Mouse (Mus musculus): ENCODE data around the gene Lpp. TPM values are rescaled to one million over a fixed set of nuclear protein-coding genes. Genes with fewer than 3 reads are reported as not detected.

Gene Lpp
- polyA plus RNA-seq, 1 experiment from 2014 or later, result 11.9 TPM

DNA sequence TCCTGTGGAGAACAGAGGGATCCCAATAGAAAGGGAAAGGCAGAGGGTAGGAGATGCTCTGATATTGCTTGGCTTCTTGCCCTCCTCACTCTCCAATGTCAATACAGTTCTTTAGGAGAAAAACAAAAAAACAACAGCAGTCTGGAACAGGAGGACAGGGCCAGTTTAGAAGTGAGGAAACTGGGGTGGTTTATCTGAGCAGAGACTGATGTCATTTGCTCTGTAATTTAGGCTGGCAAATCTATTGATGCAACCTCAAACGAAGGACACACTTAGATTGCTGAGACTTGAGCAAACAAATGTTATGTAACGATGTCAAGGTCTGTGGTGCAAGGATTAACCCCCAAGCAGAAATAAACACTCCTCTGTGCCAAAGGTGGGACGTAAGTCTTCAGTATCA, 123.7 kb downstream of the Lpp start:
- no peak overlapping the region for H3K4me3 ChIP-seq
- H3K4me2 ChIP-seq, result no peak overlapping the region
- H3K9me3 ChIP-seq, result no peaks in the 10 kb centered on the region
- no peak overlapping the region for H3K9ac ChIP-seq
- H3K4me1 ChIP-seq (replicated peaks), result no peaks in the 10 kb centered on the region; the same call in 1 of the 2 replicates
- no peak for ATAC-seq (ENCODE audit: low FRiP score)
- no peaks in the 10 kb centered on the region for H3K36me3 ChIP-seq
- 85% methylated on average over 3 of the region's 3 CpGs for WGBS
- no peaks in the 10 kb centered on the region for H3K27me3 ChIP-seq
- H3K27ac ChIP-seq, result no peak overlapping the region

GRCm38 (mm10) chr16:24517501-24518042, 124.3 kb downstream of the Lpp start:
- H3K27ac ChIP-seq, result no peak overlapping the region
- WGBS, result 73% methylated on average over 9 of the region's 9 CpGs
- no peaks in the 10 kb centered on the region for H3K9me3 ChIP-seq
- H3K4me2 ChIP-seq, result no peak overlapping the region
- H3K9ac ChIP-seq, result no peak overlapping the region
- H3K36me3 ChIP-seq, result no peaks in the 10 kb centered on the region
- H3K4me1 ChIP-seq (replicated peaks), result no peaks in the 10 kb centered on the region; the same call in 1 of the 2 replicates
- no peaks in the 10 kb centered on the region for H3K27me3 ChIP-seq
- ATAC-seq (ENCODE audit: low FRiP score), result no peak
- no peak overlapping the region for H3K4me3 ChIP-seq

GRCm38 (mm10) chr16:24518785-24519184, 125.5 kb downstream of the Lpp start:
- ATAC-seq (ENCODE audit: low FRiP score), result no peak
- Histone ChIP-seq H3K27ac (no peak overlapping the region), H3K36me3 (no peaks in the 10 kb centered on the region), H3K9me3 (no peaks in the 10 kb centered on the region), H3K9ac (no peak overlapping the region), H3K27me3 (no peaks in the 10 kb centered on the region), H3K4me3 (no peak overlapping the region), H3K4me1 (replicated peaks) (no peaks in the 10 kb centered on the region; the same call in 1 of the 2 replicates), H3K4me2 (no peak overlapping the region)
- 81% methylated on average over 7 of the region's 7 CpGs for WGBS

- Histone ChIP-seq H3K4me3 (no peak overlapping the region), H3K9me3 (no peaks in the 10 kb centered on the region), H3K36me3 (no peaks in the 10 kb centered on the region), H3K27me3 (no peaks in the 10 kb centered on the region), H3K9ac (no peak overlapping the region), H3K4me1 (replicated peaks) (no peaks in the 10 kb centered on the region), H3K4me2 (no peak overlapping the region), H3K27ac (no peak overlapping the region)
- no peak for ATAC-seq (ENCODE audit: low FRiP score)
- 89% methylated on average over 7 of the region's 7 CpGs for WGBS
Observed at GRCm38 (mm10) chr16:24527219-24527618, 133.9 kb downstream of the Lpp start.

GRCm38 (mm10) chr16:24531681-24532080, 138.4 kb downstream of the Lpp start:
- WGBS, result 88% methylated on average over 2 of the region's 2 CpGs
- no peaks in the 10 kb centered on the region for H3K27me3 ChIP-seq
- H3K36me3 ChIP-seq, result no peaks in the 10 kb centered on the region

GRCm38 (mm10) chr16:24535221-24535620, 141.9 kb downstream of the Lpp start:
- H3K9ac ChIP-seq, result no peak overlapping the region
- no peak overlapping the region for H3K4me2 ChIP-seq
- no peaks in the 10 kb centered on the region for H3K27me3 ChIP-seq
- ATAC-seq (ENCODE audit: low FRiP score), result no peak
- no peak overlapping the region for H3K27ac ChIP-seq
- H3K4me3 ChIP-seq, result no peak overlapping the region
- 89% methylated on average over 6 of the region's 6 CpGs for WGBS
- no peaks in the 10 kb centered on the region for H3K36me3 ChIP-seq
- H3K4me1 ChIP-seq (replicated peaks), result no peaks in the 10 kb centered on the region
- H3K9me3 ChIP-seq, result no peaks in the 10 kb centered on the region

More at GRCm38 (mm10) chr16:24531681-24532080, 138.4 kb downstream of the Lpp start:
- no peak for ATAC-seq (ENCODE audit: low FRiP score)
- H3K9me3 ChIP-seq, result no peaks in the 10 kb centered on the region
- no peak overlapping the region for H3K4me2 ChIP-seq
- H3K4me3 ChIP-seq, result no peak overlapping the region
- H3K27ac ChIP-seq, result no peak overlapping the region
- no peaks in the 10 kb centered on the region for H3K4me1 ChIP-seq (replicated peaks)
- H3K9ac ChIP-seq, result no peak overlapping the region

DNA sequence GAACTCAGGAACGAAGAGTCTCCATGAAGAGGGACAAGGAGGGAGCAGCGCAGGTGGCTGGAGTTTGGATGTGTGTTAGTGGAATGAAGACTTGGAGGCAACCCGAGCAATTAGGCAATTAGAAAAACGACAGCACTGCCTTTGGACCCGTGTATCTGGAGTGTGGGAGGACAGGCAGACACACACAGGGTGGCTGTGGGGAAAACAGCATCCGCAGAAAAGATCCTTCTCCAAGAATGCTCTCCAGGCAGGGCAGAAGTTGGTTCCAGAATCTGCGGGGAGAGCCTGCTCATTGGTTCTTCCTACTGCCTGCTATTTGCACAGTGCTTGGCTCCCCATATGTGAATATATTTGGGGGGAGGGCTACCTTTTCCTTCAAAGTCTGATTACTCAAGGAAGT, 143.0 kb downstream of the Lpp start:
- no peaks in the 10 kb centered on the region for H3K27me3 ChIP-seq
- H3K9ac ChIP-seq, result no peak overlapping the region
- no peak for ATAC-seq (ENCODE audit: low FRiP score)
- no peaks in the 10 kb centered on the region for H3K4me1 ChIP-seq (replicated peaks)
- no peaks in the 10 kb centered on the region for H3K9me3 ChIP-seq
- no peak overlapping the region for H3K27ac ChIP-seq
- no peak overlapping the region for H3K4me3 ChIP-seq
- no peaks in the 10 kb centered on the region for H3K36me3 ChIP-seq
- no peak overlapping the region for H3K4me2 ChIP-seq
- WGBS, result 84% methylated on average over 7 of the region's 7 CpGs

GRCm38 (mm10) chr16:24539003-24539402, 145.7 kb downstream of the Lpp start:
- Histone ChIP-seq H3K27ac (no peak overlapping the region), H3K4me2 (no peak overlapping the region), H3K9ac (no peak overlapping the region), H3K4me3 (no peak overlapping the region), H3K27me3 (no peaks in the 10 kb centered on the region), H3K4me1 (replicated peaks) (no peaks in the 10 kb centered on the region), H3K9me3 (no peaks in the 10 kb centered on the region), H3K36me3 (no peaks in the 10 kb centered on the region)
- no peak for ATAC-seq (ENCODE audit: low FRiP score)
- WGBS, result 89% methylated on average over 4 of the region's 4 CpGs

GRCm38 (mm10) chr16:24542864-24543263, 149.6 kb downstream of the Lpp start:
- H3K27ac ChIP-seq, result no peak overlapping the region
- H3K9me3 ChIP-seq, result no peaks in the 10 kb centered on the region
- ATAC-seq (ENCODE audit: low FRiP score), result no peak
- no peaks in the 10 kb centered on the region for H3K36me3 ChIP-seq
- H3K4me2 ChIP-seq, result no peak overlapping the region
- 85% methylated on average over 7 of the region's 7 CpGs for WGBS
- no peaks in the 10 kb centered on the region for H3K27me3 ChIP-seq
- no peak overlapping the region for H3K4me3 ChIP-seq
- no peaks in the 10 kb centered on the region for H3K4me1 ChIP-seq (replicated peaks)
- no peak overlapping the region for H3K9ac ChIP-seq

DNA sequence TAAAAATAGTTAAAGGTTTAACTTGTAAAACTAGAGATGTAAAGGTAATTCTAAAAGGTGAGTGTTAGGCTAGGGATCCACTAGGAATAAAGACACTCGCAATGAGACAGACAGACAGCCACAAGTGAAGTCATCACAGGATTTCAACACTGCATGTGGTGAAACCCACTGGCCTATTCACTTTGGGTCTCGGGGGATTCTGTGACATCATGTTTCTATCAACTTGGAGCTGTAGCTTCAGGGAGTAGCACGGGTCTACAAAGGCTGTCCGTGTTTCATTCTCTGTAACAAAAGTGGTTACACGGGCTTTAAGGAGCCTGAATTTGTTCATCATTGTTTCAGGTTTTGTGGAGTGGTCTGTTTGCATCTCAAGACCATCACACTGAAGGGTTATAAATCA, 152.1 kb downstream of the Lpp start:
- no peak overlapping the region for H3K9ac ChIP-seq
- no peak overlapping the region for H3K27ac ChIP-seq
- H3K27me3 ChIP-seq, result no peaks in the 10 kb centered on the region
- no peak overlapping the region for H3K4me2 ChIP-seq
- 89% methylated on average over 5 of the region's 5 CpGs for WGBS
- no peak for ATAC-seq (ENCODE audit: low FRiP score)
- H3K4me1 ChIP-seq (replicated peaks), result no peaks in the 10 kb centered on the region
- H3K9me3 ChIP-seq, result no peaks in the 10 kb centered on the region
- H3K4me3 ChIP-seq, result no peak overlapping the region
- H3K36me3 ChIP-seq, result no peaks in the 10 kb centered on the region

DNA sequence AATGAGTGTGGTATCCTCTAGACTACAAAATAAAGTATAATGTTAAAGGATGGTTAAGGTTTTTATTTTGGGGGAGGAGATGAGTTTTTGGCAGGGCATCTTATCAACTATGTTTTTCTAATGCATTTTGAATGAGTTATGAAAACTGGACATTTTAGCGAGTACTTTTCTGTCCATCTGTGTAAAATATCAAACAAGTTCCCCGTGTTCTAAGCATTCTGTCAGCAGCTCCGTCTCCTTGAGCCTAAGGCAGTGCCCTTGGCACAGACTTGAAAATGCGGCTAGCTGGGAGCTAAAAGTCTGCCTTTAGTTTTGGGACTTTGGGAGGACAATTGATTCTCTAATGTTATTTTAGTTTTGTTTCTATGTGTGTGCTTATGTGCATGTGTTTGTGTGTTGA, 165.2 kb downstream of the Lpp start:
- H3K27ac ChIP-seq, result no peak overlapping the region
- ATAC-seq (ENCODE audit: low FRiP score), result no peak
- H3K27me3 ChIP-seq, result no peaks in the 10 kb centered on the region
- H3K9ac ChIP-seq, result no peak overlapping the region
- 92% methylated on average over 4 of the region's 4 CpGs for WGBS
- H3K4me2 ChIP-seq, result no peak overlapping the region
- H3K4me3 ChIP-seq, result no peak overlapping the region
- H3K36me3 ChIP-seq, result no peaks in the 10 kb centered on the region
- H3K4me1 ChIP-seq (replicated peaks), result no peaks in the 10 kb centered on the region
- H3K9me3 ChIP-seq, result no peaks in the 10 kb centered on the region

- 93% methylated on average over 4 of the region's 4 CpGs for WGBS
Observed at GRCm38 (mm10) chr16:24559811-24560210, 166.5 kb downstream of the Lpp start.

GRCm38 (mm10) chr16:24560998-24561397, 167.7 kb downstream of the Lpp start:
- Histone ChIP-seq H3K4me2 (no peak overlapping the region), H3K9me3 (no peaks in the 10 kb centered on the region), H3K27me3 (no peaks in the 10 kb centered on the region), H3K36me3 (no peaks in the 10 kb centered on the region), H3K4me3 (no peak overlapping the region), H3K4me1 (replicated peaks) (no peaks in the 10 kb centered on the region), H3K27ac (no peak overlapping the region), H3K9ac (no peak overlapping the region)
- ATAC-seq (ENCODE audit: low FRiP score), result no peak
- WGBS, result 87% methylated on average over 2 of the region's 2 CpGs

More at GRCm38 (mm10) chr16:24559811-24560210, 166.5 kb downstream of the Lpp start:
- Histone ChIP-seq H3K4me3 (no peak overlapping the region), H3K27ac (no peak overlapping the region), H3K4me2 (no peak overlapping the region), H3K9ac (no peak overlapping the region), H3K36me3 (no peaks in the 10 kb centered on the region), H3K27me3 (no peaks in the 10 kb centered on the region), H3K9me3 (no peaks in the 10 kb centered on the region), H3K4me1 (replicated peaks) (no peaks in the 10 kb centered on the region)
- no peak for ATAC-seq (ENCODE audit: low FRiP score)
